Mouse (Mus musculus) lung, adult 2 months (tissue): ENCODE results near the gene Cntnap3.

Experiments used
- CTCF ChIP-seq: fragments of 200-500 bp; IDR thresholded peaks from 2 replicates; pipeline ENCODE4 v1.5.1; 2011; ENCODE audit warnings: mild to moderate bottlenecking, low read length, control low read depth; ENCODE audit not compliant: insufficient read depth
- POLR2A ChIP-seq: fragments of 200-500 bp; IDR thresholded peaks from 2 replicates; pipeline ENCODE4 v1.6.1; 2011; ENCODE audit warnings: low read depth, mild to moderate bottlenecking, control low read depth, low read length, borderline replicate concordance; ENCODE audit errors: extremely low read depth

DNA sequence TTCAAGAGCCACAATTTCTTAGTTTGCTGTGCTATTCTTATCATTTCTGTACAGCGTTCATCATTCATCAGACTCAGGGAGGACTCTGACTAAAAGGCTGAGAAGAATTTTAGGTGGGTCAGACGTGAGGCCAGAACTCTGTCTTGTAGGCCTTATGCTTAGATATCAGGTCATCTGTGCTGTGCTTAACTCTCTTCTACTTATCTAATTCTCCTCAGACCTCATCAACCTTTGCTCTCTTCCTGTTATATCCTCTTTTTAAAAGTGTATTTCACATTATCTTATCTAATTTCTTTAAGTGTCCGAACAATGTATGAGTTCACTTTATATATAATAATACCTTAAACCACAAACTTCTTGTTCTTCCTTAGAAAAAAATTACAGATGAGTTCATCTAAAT, 38.4 kb downstream of the Cntnap3 start:
- no peak for TF ChIP-seq POLR2A
- TF ChIP-seq CTCF: no peak
